Mouse (Mus musculus) layer of hippocampus, adult 11-12 months (tissue): ENCODE results near the gene Phf13.

ENCODE experiments used
- DNase-seq: peaks from one replicate; pipeline ENCODE4 v3.0.0; 2022; ENCODE audit warnings: low spot score

Phf13 gene

DNA sequence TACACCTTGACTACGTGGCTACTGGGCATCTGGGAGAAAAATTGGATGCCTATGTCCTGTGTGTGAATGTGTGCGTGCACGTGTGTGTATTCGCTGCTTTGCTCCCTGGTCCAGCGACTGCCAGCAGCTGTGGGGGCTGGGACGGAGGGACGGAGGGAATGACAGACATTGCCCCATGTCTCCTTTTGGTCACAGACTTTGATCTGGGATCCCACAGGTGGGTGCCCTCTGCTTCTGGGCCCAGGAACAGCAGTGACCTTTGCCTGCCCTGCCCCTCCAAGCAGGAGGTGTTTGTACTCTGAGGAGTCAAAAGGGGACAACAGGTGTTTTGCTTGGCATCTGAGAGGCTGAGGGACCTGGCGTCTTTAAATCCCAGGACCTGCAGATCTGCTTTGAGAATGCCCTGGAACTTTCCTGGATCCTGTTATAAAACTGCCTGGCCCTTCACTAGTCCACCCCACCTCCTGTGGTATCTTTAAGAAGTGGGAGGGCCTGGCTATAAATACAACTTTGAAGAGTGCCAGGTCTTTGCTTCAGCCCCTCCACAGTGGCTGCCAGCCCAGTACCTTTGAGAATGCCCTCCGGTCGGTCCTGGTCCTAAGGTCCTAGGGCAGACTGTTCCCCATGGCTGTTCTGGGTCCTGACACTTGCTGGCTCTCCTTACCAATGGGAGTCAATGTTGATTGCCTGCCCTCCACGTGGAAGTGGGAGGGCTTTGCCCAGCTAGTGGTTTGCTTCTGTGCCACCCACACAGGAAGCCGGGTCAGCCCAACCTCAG is 17.2 kb upstream of the Phf13 start:
- no peak for DNase-seq

GRCm38 (mm10) chr4:152012109-152012508 is 16.1 kb upstream of the Phf13 start:
- DNase-seq: no peak

DNA sequence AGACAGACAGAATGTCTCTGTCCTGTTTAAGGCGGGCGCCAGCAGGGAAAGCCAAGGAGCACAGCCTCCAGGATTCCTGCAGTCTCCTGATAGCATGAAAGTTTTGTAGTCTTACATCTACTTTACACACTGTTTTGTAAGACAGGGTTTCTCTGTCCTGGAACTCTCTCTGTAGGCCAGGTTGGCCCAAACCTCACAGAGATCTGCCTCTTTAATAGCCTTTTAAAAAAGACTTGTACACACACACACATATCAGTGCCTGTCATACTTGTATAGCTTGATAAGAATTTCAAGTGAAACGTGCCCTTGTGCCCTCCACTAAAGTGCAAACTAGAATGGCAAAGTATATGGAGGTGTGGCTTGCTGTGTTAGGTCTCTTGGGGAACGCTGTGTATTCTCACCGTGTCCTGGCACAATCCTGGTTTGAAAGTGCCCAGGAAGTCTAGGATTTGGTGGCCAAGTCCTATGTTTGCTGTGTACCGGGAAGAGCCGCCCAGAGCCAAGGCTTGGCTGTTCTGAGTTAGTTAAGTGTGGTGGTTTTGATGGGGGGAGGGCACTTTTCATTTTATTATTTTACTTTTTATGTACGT is 15.2 kb upstream of the Phf13 start:
- DNase-seq: no peak

- DNase-seq: no peak
Measured at GRCm38 (mm10) chr4:152010707-152011134, 14.7 kb upstream of the Phf13 start.

DNA sequence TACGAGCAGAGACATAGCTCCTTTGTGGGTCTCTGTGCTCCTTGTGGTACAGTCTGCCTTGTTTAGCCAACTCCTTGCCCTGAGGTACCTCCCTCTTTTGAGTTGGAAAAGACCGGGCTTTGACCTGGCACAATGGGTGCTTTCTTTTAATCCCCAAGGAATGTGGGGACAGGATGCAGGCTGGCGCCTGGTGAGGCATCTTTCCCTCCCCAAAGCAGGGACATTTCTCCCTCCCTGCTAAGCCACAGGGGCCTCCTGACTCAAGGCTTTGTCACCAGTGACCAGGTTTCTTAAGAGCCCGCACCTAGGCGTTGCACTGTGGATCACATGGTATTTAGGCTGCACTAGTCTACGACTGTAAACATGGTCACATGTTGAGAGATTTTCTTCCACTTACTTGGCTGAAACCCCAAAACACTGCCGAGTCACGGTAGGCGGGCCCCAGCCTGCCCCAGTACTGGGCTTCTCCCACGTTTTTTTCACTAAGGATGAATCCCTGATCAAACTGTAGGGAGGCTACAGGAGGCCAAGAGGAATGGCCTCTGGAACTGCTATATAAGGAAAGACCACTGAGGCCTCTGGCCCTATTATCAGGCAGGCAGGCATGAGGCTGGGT is 14.1 kb upstream of the Phf13 start:
- no peak for DNase-seq

GRCm38 (mm10) chr4:152009076-152010051 is 13.3 kb upstream of the Phf13 start:
- DNase-seq: peak; percentile 71

DNA sequence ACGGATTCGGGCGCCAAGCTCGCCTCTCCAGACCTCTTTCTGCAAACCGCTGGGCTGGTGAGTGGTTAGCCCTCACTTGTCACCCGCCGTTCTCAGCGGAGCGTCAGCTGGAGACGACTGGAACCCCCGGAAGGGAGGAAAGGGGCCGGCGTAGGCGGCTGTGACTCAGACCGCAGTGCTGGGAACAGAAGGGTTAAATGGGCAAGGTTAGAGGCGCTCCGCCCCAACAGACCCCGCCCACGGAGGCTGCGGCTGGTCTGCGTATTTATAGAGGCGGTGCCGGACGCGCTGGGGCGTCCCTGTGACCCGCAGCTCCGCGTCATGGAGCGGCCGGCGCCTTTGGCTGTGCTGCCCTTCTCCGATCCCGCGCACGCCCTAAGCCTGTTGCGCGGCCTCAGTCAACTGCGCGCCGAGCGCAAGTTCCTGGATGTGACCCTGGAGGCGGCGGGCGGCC is 12.6 kb upstream of the Phf13 start, which contains the start of gene Klhl21:
Gene Klhl21, plus strand, starts transcription at position 182 of the 454 bp plus-strand sequence.
- DNase-seq: peak; percentile 96

DNA sequence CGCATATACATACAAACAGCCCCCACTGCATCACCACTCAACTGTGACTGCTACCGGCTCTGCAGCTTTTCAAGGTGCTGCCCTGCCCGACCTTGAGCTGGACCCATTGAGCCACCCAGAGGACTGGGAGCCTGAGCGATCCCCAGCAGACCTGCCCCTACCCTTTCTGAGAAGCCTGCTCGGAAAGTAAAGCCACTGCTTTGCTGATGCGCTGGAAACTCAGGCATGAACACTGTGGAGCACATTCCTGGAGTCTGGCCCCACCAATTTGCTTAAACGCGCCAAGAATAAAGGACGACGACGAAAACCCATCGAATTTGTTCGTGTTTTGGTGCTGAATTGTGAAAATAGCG is 12.1 kb upstream of the Phf13 start:
- no peak for DNase-seq

DNA sequence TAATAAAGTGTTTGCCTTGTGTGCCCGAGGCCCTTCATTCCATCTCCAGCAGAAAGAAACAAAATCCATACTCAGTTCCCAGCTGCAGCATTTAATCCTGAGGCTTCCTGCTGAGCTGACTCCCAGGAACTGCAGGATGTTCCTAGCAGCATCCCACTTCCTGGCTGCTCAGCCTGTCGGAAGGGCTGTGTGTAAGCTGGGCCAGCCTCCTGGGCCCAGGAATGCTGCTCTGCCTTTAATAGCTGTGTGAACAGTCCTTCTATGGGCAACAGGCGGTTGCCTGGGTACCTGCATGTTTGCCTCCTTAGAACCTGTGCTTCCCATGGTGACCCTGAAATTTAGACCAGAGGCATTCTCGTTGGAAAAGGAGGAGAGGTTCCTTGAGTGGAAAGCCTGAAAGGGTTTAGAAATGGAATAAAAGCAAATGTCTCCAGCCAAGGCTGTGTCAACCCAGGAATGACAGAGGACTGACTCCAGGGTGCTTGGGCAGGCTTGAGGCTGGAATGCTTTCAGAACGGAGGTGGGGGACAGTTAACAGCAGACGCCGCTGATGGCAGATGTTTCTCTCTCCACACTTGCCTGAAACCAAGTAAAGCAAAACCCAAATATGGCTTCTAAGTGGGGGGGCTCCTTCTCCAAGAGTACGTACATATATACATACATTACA is 11.6 kb upstream of the Phf13 start:
- peak; percentile 46 for DNase-seq

GRCm38 (mm10) chr4:152006812-152007211 is 10.8 kb upstream of the Phf13 start:
- no peak for DNase-seq

GRCm38 (mm10) chr4:152006137-152006536 is 10.1 kb upstream of the Phf13 start:
- no peak for DNase-seq

- DNase-seq: no peak
Measured at GRCm38 (mm10) chr4:152002063-152002462, 6.0 kb upstream of the Phf13 start.

DNA sequence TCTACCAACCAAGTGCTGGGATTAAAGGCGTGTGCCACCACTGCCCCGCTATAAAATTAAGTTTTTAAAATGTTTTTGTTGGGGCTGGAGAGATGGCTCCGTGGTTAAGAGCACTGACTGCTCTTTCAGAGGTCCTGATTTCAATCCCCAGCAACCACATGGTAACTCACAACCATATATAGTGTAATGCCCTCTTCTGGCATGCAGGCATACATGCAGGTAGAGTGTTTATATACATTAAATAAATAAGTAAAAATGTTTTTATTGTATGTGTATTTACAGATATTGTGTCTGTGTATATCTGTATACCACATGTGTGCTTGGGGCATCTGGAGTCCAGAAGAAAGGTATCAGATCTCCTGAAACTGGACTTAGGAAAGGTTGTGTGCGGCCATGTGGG is 5.3 kb upstream of the Phf13 start:
- no peak for DNase-seq

DNA sequence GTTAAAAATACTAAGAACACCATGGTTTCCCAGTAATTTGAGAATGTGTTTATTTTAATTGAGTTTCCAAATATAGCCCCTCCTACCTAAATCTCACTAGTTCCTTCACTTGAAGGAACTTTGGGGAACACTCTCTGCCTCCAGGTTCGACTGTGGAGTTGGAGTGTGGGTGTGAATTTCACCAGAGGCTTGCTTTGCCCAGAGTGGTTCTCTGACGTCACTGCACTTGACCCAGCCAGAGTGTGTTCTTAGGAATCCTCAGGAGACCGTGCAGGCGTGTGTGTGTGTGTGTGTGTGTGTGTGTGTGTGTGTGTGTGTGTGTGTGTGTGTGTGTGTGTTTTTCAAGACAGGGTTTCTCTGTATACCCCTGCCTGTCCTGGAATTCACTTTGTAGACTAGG is 4.8 kb upstream of the Phf13 start:
- no peak for DNase-seq

GRCm38 (mm10) chr4:151999481-151999880 is 3.4 kb upstream of the Phf13 start:
- DNase-seq: no peak

DNA sequence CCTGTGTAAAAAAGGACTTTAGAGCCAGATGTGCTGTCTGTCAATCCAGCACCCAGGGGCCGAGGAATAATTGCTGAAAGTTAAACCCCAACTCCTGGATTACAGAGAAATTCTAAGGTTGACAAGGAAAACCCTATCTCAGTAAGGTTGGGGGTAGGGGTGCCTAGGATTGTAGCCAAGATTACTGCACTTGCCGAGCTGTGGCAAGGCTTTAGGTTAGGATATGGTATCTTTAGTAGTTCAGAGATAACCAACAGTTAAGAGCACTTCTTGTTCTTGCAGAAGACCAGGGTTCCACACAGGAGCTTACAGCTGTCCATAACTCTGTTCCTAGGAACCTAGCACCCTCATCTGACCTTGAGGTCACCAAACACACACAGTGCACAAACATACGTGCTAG is 1.6 kb upstream of the Phf13 start:
- no peak for DNase-seq

GRCm38 (mm10) chr4:151996951-151997222 is 829 bp upstream of the Phf13 start:
- no peak for DNase-seq

DNA sequence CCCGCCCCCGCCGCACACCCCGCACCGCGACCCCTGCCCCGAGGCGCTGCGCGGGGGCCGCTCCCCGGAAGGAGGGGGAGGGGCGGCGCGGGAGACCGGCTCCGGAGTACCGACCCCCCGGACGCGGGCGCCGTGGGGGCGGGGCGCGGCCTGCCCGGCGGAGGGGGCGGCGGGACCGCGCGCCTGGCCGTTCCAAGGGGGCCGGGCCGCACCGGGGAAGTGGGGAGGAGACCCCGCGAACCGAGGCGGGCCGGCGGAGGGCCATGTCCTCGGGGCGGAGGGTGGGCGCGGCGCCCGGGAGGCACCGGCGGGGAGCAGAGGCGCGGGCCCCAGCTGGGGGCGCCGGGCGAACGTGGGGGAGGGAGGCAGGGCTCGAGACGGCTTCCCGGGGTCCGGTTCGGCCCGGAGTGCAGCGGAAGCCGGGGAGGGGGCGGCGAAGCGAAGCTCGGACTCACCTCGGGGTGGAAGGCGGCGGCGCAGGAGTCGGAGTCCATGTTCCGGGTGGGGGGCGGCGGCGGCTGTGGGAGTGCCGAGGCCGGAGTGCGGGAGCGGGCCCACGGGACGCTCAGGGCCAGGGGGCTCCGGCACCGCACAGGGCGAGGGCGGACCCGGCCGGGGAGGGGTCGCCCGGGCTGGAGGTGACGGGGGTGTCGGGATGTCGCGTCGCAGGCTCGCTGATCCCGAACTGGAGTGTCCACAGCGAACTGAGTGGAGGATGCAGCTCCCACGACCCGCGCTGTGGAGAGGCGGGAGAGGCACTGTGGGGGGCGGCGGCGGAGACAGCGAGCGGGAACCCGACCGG is 486 bp downstream of the Phf13 start:
- peak; percentile 48 for DNase-seq

DNA sequence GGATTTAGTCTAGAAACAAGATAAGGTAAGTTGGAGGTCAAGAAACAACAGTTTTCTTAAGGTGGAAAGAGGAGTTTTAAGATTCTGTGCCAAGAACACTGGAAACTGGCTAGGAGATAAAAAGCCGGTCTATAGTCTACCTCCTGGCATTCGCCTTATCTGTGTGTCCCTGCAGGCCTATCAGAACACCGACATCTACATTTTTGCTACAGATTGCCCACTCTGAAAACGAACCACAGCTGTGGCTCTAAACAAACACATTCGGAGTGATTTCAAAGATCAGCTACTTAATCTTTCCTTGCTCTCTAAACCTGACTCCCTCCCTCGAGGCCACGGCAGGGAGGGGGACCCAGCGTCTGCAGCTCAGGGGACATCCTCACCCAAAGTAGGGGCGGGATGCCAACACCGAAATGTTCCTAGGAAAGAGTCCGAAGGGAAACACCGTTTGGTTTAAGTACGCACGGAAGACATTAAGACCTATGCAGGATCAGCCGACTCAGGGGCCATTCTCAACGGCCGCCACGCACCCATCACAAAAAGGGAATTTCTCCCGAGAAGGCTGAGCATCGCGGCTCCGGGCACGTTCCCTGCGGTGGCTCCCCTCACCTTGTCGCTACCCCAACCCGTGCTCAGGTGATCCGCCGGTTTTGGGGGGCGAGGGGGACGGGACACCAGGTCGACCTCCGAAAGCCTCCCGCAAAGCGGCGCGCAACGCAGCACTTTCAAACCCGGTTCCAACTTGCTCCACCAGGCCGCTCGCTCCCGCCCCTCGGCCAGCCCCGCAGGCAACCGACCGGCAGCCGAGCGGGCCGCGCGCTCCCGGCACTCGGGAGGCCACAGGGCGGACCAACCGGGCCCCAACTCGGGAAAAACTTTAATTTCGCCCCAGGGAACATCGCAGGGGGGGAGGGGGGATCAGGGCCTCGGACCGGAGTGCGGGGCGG is 1.6 kb downstream of the Phf13 start:
- no peak for DNase-seq

- no peak for DNase-seq
Measured at GRCm38 (mm10) chr4:151993035-151993434, 3.0 kb downstream of the Phf13 start.
